Mouse (Mus musculus) MEL (cell line): ENCODE results near the gene Tmem89.

Experiments
- TCF12 ChIP-seq: IDR thresholded peaks from 2 replicates; pipeline ENCODE4 v1.6.1; 2014; ENCODE audit warnings: low read depth, mild to moderate bottlenecking, inconsistent platforms, low read length, improper control_type of control experiment, moderate library complexity
- ZKSCAN1 ChIP-seq: IDR thresholded peaks from 2 replicates; pipeline ENCODE4 v1.6.1; 2012; ENCODE audit warnings: low read depth, mild to moderate bottlenecking, inconsistent platforms, low read length, improper control_type of control experiment, moderate library complexity

GRCm38 (mm10) chr9:108945608-108946007 lies 31.2 kb downstream of the Tmem89 start:
- TF ChIP-seq ZKSCAN1 (no peak), TCF12 (no peak)
